Mouse (Mus musculus) limb, embryonic 10.5 days (tissue): ENCODE data around the gene Sh2d2a. TPM values are rescaled to one million over a fixed set of nuclear protein-coding genes. Genes with fewer than 3 reads are reported as not detected.
A peak's percentile ranks its signal among the peaks of the same experiment; 100 is the strongest.
"Not testable (repeated sequence)": the region's sequence is repeated elsewhere in the genome, so short reads cannot be mapped to it uniquely, and the experiment has no call there.

ENCODE experiments used
- DNase-seq: peaks from one replicate; pipeline ENCODE4 v3.0.0-alpha.2; 2017; ENCODE audit warnings: low spot score
- H3K27ac ChIP-seq: fragments of 300-500 bp; sonication (generic); 2 replicates; pipeline ENCODE4 v1.5.1; 2016; ENCODE audit warnings: mild to moderate bottlenecking
- H3K27me3 ChIP-seq: fragments of 300-500 bp; sonication (generic); 2 replicates; pipeline ENCODE4 v1.6.1; 2016; ENCODE audit warnings: low read depth, mild to moderate bottlenecking; ENCODE audit not compliant: poor library complexity, severe bottlenecking
- H3K36me3 ChIP-seq: fragments of 300-500 bp; sonication (generic); 2 replicates; pipeline ENCODE4 v1.6.1; 2016; ENCODE audit warnings: mild to moderate bottlenecking, moderate library complexity
- H3K4me1 ChIP-seq: fragments of 300-500 bp; sonication (generic); 2 replicates; pipeline ENCODE4 v1.6.1; 2016
- H3K4me3 ChIP-seq: fragments of 300-500 bp; sonication (generic); 2 replicates; pipeline ENCODE4 v1.5.1; 2016; ENCODE audit warnings: mild to moderate bottlenecking, moderate library complexity
- H3K9me3 ChIP-seq: fragments of 300-500 bp; sonication (generic); replicated peaks from 2 replicates; pipeline ENCODE4 v1.6.1; 2016; ENCODE audit warnings: mild to moderate bottlenecking
- WGBS: fragments of 180-500 bp; shearing (Covaris S2); methylation state at CpG from one replicate; pipeline ENCODE4 v1.1.7; 2016; 5-methylcytosine and 5-hydroxymethylcytosine counted together
- polyA plus RNA-seq: library from polyadenylated mRNA; unstranded; fragments of >200 nt; fragmentation: Nextera tagmentation; extraction: Ambion mirVana; gene quantifications from 2 replicates; pipeline ENCODE4 v1.2.1, GENCODE M21; 2016

The Sh2d2a gene
- polyA plus RNA-seq, 1 experiment from 2014 or later = 0.13 TPM

GRCm38 (mm10) chr3:87832109-87832859 is 14.3 kb upstream of the Sh2d2a start:
- Histone ChIP-seq H3K4me1 (no peaks in the 10 kb centered on the region), H3K9me3 (no peaks in the 10 kb centered on the region), H3K4me3 (no peak overlapping the region), H3K27ac (no peak overlapping the region), H3K36me3 (no peaks in the 10 kb centered on the region), H3K27me3 (no peaks in the 10 kb centered on the region)
- WGBS = 87% methylated on average over 7 of the region's 7 CpGs
- DNase-seq = no peak

GRCm38 (mm10) chr3:87833482-87833881 is 13.1 kb upstream of the Sh2d2a start:
- Histone ChIP-seq H3K4me3 (no peak overlapping the region), H3K9me3 (no peaks in the 10 kb centered on the region), H3K36me3 (no peaks in the 10 kb centered on the region), H3K4me1 (no peaks in the 10 kb centered on the region), H3K27me3 (no peaks in the 10 kb centered on the region), H3K27ac (no peak overlapping the region)
- 65% methylated on average over 5 of the region's 5 CpGs for WGBS
- no peak for DNase-seq

- WGBS = 0% methylated on average over 4 of the region's 4 CpGs
- Histone ChIP-seq H3K4me1 (no peaks in the 10 kb centered on the region), H3K36me3 (no peaks in the 10 kb centered on the region), H3K27ac (no peak overlapping the region), H3K27me3 (0 out of 2 replicates have a peak, but pooled peaks cover 7% of the 10 kb centered on the region), H3K9me3 (no peaks in the 10 kb centered on the region), H3K4me3 (no peak overlapping the region)
- peak; percentile 86 for DNase-seq
Measured at GRCm38 (mm10) chr3:87838622-87839021, 7.9 kb upstream of the Sh2d2a start.

GRCm38 (mm10) chr3:87840858-87841257 is 5.7 kb upstream of the Sh2d2a start:
- Histone ChIP-seq H3K9me3 (no peaks in the 10 kb centered on the region), H3K27ac (no peak overlapping the region), H3K4me3 (no peak overlapping the region), H3K36me3 (no peaks in the 10 kb centered on the region), H3K4me1 (no peaks in the 10 kb centered on the region), H3K27me3 (0 out of 2 replicates have a peak, but pooled peaks cover 7% of the 10 kb centered on the region)
- no peak for DNase-seq

- H3K27me3 ChIP-seq = no peaks in the 10 kb centered on the region
- H3K4me3 ChIP-seq = no peak overlapping the region
- no peak overlapping the region for H3K27ac ChIP-seq
- no peaks in the 10 kb centered on the region for H3K9me3 ChIP-seq
- H3K4me1 ChIP-seq = peaks cover 3% of the 10 kb centered on the region
- no peak for DNase-seq
- no peaks in the 10 kb centered on the region for H3K36me3 ChIP-seq
- WGBS = 87% methylated on average over 4 of the region's 4 CpGs
Measured at GRCm38 (mm10) chr3:87844981-87845380, 1.6 kb upstream of the Sh2d2a start.

- no peak overlapping the region for H3K27ac ChIP-seq
- no peak for DNase-seq
- WGBS = 72% methylated on average over 4 of the region's 4 CpGs
- no peaks in the 10 kb centered on the region for H3K27me3 ChIP-seq
- no peak overlapping the region for H3K4me3 ChIP-seq
- no peaks in the 10 kb centered on the region for H3K9me3 ChIP-seq
- no peaks in the 10 kb centered on the region for H3K36me3 ChIP-seq
- H3K4me1 ChIP-seq = peaks cover 3% of the 10 kb centered on the region
Measured at GRCm38 (mm10) chr3:87846186-87846585, 369 bp upstream of the Sh2d2a start.

GRCm38 (mm10) chr3:87847680-87848079 is 1.1 kb downstream of the Sh2d2a start:
- DNase-seq = no peak
- H3K4me3 ChIP-seq = no peak overlapping the region
- no peaks in the 10 kb centered on the region for H3K27me3 ChIP-seq
- H3K27ac ChIP-seq = no peak overlapping the region
- H3K9me3 ChIP-seq = no peaks in the 10 kb centered on the region
- peaks cover 3% of the 10 kb centered on the region for H3K4me1 ChIP-seq
- WGBS = 73% methylated on average over 5 of the region's 5 CpGs
- no peaks in the 10 kb centered on the region for H3K36me3 ChIP-seq

- Histone ChIP-seq H3K4me3 (no peak overlapping the region), H3K27me3 (no peaks in the 10 kb centered on the region), H3K36me3 (no peaks in the 10 kb centered on the region), H3K9me3 (no peaks in the 10 kb centered on the region), H3K27ac (no peak overlapping the region), H3K4me1 (peaks cover 3% of the 10 kb centered on the region)
- no peak for DNase-seq
- WGBS = 83% methylated on average over 14 of the region's 14 CpGs
Measured at GRCm38 (mm10) chr3:87849117-87849516, 2.6 kb downstream of the Sh2d2a start.

GRCm38 (mm10) chr3:87854795-87855568 is 8.4 kb downstream of the Sh2d2a start:
- DNase-seq = no peak
- Histone ChIP-seq H3K27me3 (no peaks in the 10 kb centered on the region), H3K9me3 (no peaks in the 10 kb centered on the region), H3K4me1 (peaks cover 9% of the 10 kb centered on the region; the same call in 1 of the 2 replicates), H3K36me3 (peaks cover 45% of the 10 kb centered on the region), H3K27ac (peak overlapping the region; percentile 44; the same call in 1 of the 2 replicates), H3K4me3 (no peak overlapping the region)
- 59% methylated on average over 7 of the region's 7 CpGs for WGBS

- no peaks in the 10 kb centered on the region for H3K27me3 ChIP-seq
- no peak overlapping the region for H3K4me3 ChIP-seq
- DNase-seq = no peak
- WGBS = 89% methylated on average over 8 of the region's 8 CpGs
- H3K4me1 ChIP-seq = peaks cover 9% of the 10 kb centered on the region; the same call in 1 of the 2 replicates
- no peak overlapping the region for H3K27ac ChIP-seq
- H3K9me3 ChIP-seq = no peaks in the 10 kb centered on the region
- H3K36me3 ChIP-seq = peaks cover 54% of the 10 kb centered on the region
Measured at GRCm38 (mm10) chr3:87855936-87856335, 9.4 kb downstream of the Sh2d2a start.

- no peaks in the 10 kb centered on the region for H3K9me3 ChIP-seq
- peaks cover 71% of the 10 kb centered on the region for H3K36me3 ChIP-seq
- WGBS = 75% methylated on average over 8 of the region's 8 CpGs
- DNase-seq = no peak
- no peaks in the 10 kb centered on the region for H3K27me3 ChIP-seq
- H3K4me1 ChIP-seq = peaks cover 9% of the 10 kb centered on the region; the same call in 1 of the 2 replicates
- H3K4me3 ChIP-seq = no peak overlapping the region
- no peak overlapping the region for H3K27ac ChIP-seq
Measured at GRCm38 (mm10) chr3:87857666-87858065, 11.1 kb downstream of the Sh2d2a start.

GRCm38 (mm10) chr3:87859813-87860212 is 13.3 kb downstream of the Sh2d2a start:
- Histone ChIP-seq H3K4me3 (no peak overlapping the region), H3K4me1 (peaks cover 9% of the 10 kb centered on the region; the same call in 1 of the 2 replicates), H3K36me3 (peaks cover 89% of the 10 kb centered on the region), H3K27ac (no peak overlapping the region), H3K27me3 (no peaks in the 10 kb centered on the region), H3K9me3 (no peaks in the 10 kb centered on the region)
- peak; percentile 63 for DNase-seq
- WGBS = 41% methylated on average over 3 of the region's 3 CpGs

- not testable (repeated sequence) for H3K9me3 ChIP-seq, H3K27ac ChIP-seq, H3K4me3 ChIP-seq, H3K4me1 ChIP-seq, DNase-seq, H3K27me3 ChIP-seq
- 94% methylated on average over 4 of the region's 4 CpGs for WGBS
- H3K36me3 ChIP-seq = peaks cover 97% of the 10 kb centered on the region
Measured at GRCm38 (mm10) chr3:87864111-87864510, 17.6 kb downstream of the Sh2d2a start.
